Mouse (Mus musculus) c-Kit-positive CD71-positive TER-119-negative erythroid progenitor cells, embryonic 14.5 days (primary cell): Measurements from ENCODE around the gene Pla2g4d.

Experiments
- DNase-seq: peaks from one replicate; pipeline ENCODE4 v3.0.0-alpha.2; 2013; ENCODE audit warnings: low read depth

Gene Pla2g4d

GRCm38 (mm10) chr2:120288995-120289394 lies at the start of gene Pla2g4d:
Gene Pla2g4d (minus strand): TSS chr2:120289197.
- DNase-seq: no peak

DNA sequence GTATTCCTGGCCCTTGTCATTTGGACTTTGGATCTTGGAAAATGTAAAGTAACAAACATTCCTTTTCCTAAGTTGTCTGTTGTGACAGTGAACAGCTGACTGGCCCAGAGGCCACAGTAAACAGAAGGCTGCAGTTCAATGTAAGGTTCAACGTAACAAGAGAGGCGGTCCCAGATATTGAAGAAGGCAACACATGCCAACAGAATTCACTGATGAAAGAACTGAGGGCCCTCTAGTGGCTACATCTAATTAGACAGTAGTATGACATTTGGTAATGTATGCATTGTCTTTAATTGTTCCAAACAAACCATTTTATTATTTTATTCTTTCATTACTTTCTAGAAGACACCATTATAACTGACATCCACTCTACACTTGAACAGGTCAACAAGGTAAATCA lies 48.9 kb upstream of the Pla2g4d start:
- no peak for DNase-seq

- DNase-seq: no peak
Measured at GRCm38 (mm10) chr2:120331575-120331974, 42.6 kb upstream of the Pla2g4d start.

DNA sequence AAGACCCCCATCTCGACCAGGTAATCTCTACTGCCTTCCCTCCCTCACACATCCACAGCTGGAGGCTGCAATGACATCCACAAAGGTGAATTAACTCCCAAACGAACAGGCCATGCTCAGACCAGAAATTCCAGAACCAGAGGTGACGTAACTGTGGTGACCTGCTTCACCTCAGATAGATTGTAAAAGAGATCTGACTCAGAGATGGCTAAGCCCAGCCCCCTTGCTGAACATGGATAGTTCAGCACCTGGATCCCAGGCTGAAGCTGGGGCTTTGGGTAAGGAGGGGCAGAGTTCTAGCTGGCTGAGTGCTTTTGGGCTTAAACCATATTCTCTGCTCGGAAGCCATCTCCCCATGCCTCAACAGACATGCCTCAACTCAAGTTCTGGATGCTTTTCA lies 26.1 kb upstream of the Pla2g4d start:
- DNase-seq: no peak

DNA sequence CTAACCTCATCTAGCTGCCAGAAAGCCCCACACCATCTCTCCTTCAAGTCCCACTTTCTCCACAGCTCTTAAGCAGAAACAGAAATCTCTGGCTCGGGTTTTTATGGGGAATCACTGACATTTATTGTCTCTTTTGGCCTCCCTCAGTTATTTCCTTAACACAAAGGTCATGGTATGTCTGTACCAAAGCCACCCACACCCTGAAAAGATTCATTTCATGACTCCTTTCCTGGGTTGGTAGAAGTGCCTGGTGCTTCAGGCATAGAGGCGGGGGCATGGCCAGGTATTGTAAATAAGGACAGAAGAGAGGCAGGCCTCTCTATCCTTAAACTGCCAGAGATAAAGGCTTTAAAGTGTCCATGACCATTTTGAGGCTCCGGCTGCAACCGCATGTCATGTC lies 25.5 kb upstream of the Pla2g4d start:
- no peak for DNase-seq

DNA sequence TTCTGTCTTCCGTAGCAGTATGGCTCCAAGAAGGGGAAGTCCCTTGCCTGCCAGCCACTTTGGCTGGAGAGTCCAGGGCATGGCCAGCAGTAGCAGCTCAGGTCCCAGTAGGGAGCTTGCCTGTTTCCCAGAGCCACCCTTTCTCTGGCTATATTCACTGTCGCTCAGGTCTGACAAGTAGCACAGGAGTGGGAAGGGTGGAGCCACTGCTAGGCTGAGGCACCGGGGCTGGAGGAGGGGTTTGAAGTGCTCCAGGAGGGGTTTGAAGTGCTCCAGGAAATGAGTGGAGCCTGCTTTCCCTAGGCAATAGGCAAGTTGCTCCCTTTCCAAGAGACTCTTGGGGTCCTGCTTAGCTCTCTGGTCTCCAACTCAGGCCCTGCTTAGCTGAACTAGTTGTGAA lies 25.0 kb upstream of the Pla2g4d start, which contains the start of gene Pla2g4f:
Gene Pla2g4f (minus strand): TSS at position 190 of the 400 bp plus-strand sequence.
- DNase-seq: no peak

- no peak for DNase-seq
Measured at GRCm38 (mm10) chr2:120312276-120312825, 23.4 kb upstream of the Pla2g4d start.

- no peak for DNase-seq
Measured at GRCm38 (mm10) chr2:120304113-120304512, 15.1 kb upstream of the Pla2g4d start.

DNA sequence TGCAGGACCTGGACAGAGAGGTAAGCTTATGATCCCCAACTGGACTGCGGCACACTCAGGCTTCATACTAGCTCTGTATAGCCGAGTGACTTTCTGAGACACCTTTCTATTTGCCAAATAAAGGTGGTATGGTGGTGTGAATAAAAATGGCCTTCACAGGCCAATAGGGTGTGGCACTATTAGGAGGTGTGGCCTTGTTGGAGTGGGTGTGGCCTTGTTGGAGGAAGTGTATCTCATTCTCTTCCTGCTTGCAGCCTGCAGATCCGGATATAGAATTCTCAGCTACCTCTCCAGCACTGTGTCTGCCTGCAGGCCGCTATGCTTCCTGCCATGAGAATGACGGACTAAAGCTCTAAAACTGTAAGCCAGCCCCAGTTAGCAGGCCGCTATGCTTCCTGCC lies 12.1 kb upstream of the Pla2g4d start:
- no peak for DNase-seq

- DNase-seq: no peak
Measured at GRCm38 (mm10) chr2:120299866-120300265, 10.9 kb upstream of the Pla2g4d start.

DNA sequence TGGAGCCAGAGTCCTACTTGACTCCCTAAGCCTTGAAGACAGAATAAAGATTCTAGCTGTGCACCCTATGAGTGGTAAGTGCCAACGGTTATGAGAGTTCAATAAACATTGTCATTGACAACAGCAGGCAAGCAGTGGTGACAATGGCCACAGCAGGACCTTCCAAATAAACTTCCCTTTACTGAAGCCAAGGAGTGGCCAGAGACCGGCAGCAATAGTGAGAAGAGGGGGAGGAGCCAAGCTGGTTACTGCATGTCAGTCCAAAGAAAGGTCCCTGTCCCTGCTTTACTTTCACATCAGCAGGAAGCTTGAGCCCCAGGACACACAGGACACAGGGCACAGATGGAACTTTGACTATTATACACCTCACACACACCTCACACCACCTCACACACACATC lies 7.2 kb upstream of the Pla2g4d start:
- DNase-seq: no peak

- DNase-seq: no peak
Measured at GRCm38 (mm10) chr2:120291471-120292078, 2.6 kb upstream of the Pla2g4d start.

GRCm38 (mm10) chr2:120288401-120288800 lies 596 bp downstream of the Pla2g4d start:
- DNase-seq: no peak

- DNase-seq: no peak
Measured at GRCm38 (mm10) chr2:120285639-120286038, 3.4 kb downstream of the Pla2g4d start.

DNA sequence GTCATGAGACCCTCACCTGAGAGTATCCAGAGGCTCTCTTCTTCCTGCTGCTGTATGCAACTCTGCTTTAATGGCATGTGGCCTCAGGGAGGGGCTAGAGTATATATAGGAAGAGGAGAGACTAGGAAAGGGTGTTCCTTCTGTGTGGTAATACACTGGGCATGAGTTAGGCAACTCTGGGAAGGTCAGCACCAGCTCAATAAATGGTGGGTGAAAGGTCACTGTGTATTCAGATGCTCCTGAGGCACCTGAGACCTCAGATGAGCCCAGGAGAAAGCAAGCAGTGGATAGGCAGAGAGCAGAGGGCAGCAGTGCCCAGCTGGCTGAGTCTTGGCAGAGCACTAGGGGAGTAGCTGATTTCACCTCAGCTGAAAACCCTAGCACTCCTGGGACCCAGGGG lies 4.3 kb downstream of the Pla2g4d start:
- no peak for DNase-seq

DNA sequence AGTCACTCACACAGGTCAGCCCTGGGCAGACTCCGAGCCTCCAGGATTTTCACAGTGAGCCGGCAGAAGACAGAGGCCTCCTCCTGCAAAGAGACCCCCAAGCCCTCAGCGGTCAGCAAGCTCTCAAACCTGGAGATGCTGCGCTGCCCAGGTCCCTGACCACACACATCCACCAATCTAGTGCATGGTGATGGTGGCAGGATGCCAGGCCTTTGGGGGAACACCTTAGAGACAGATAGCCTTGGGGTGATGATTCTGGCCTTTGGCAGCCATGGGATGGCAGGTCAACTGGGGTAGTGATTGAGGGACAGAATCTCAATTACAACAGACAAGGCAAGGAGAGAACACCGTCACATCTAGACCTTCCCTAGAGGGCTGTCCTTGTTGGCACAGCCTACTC lies 4.9 kb downstream of the Pla2g4d start:
- DNase-seq: no peak

GRCm38 (mm10) chr2:120283550-120283949 lies 5.4 kb downstream of the Pla2g4d start:
- no peak for DNase-seq

DNA sequence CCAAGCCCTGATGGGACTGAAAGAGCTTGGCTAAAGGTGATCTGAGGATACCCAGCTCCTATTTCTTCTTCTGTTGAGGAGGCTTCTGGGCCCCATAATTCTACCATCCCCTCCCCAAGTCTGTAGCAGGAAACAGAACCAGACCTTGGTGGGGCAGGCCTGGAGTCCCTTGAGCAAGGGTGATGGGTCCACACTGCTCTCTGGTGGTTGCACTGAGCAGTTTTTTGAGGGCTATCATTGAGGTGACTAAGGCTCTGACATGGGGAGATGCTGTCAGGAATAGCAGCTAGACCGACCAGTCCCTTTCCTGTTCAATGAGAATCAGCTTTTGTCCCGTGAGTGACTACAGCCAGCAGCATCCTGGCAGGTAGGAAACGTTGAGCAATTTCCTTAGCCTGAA lies 7.8 kb downstream of the Pla2g4d start:
- no peak for DNase-seq

DNA sequence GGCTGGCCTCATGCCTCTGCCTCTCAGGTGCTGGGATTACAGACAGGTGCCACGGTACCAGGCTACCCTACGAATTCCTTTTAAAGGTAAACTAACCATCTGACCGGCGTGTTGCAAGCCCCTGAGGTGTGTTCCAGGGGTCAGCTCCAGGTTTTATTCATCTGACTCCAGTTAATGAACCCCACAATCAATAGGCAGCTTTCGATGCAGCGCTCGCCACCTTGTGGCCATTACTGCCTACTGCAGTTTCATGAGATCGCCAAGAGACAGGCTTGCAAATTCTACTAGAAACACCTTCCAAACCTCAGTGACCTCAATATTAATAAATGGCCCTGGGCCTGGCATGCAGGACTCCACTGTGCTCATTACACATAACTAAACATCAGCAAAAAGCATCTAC lies 9.0 kb downstream of the Pla2g4d start:
- DNase-seq: peak; percentile 44

DNA sequence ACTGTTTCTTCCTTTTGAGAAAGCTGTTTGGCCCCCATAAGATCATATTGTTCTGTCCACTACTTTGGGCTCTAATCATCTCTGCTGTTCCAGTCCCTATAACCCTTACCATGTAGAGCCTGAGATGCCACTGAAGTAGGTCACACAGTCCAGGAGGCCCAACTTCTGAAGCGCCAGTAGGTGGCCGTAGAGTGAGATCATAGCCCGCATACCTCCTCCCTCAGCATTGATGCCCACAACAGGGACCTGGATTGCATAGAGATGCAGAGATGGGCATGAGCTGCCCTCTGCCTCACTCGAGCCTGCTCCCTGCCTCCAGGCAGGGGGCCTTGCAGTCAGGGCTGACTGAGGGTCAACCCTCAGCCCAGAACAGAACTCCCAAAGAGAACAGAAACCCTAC lies 12.0 kb downstream of the Pla2g4d start:
- no peak for DNase-seq

GRCm38 (mm10) chr2:120268635-120269034 lies 20.4 kb downstream of the Pla2g4d start:
- DNase-seq: no peak

DNA sequence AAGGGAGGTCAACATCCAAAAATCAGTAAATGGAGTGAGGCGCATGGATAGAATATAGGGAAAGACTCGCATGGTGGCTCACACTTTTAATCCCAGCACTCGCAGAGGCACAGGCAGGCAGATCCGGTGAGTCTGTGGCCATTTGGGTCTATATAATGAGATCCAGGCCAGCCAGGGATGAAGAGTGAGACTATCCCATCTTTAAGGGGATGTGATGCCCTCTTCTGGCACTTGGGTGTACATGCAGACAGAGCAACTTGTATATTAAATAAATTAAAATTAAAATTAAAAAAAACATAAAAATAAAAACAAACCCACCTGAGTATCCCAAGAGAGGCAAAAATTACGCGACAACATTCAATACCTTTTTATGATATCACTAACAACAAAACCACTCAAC lies 23.5 kb downstream of the Pla2g4d start:
- DNase-seq: no peak

DNA sequence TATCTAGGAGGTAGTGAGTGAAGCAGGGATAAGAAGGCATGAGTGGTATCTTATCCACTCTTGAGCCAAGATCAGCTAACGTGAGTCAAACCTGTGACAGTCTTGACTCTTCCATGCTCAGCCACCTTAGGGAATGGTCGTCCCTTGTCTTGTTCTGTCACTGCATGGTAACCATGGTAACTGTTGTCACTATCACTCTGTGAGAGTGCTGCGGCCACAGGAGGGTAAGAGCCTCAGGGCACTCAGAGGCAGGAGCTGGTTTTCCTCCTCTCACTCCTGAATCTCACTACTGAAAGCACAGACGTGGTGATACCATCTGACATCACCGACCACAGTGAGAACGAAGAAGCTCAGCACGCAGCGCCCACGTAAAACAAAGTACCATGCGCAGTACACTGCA lies 24.1 kb downstream of the Pla2g4d start:
- DNase-seq: no peak

DNA sequence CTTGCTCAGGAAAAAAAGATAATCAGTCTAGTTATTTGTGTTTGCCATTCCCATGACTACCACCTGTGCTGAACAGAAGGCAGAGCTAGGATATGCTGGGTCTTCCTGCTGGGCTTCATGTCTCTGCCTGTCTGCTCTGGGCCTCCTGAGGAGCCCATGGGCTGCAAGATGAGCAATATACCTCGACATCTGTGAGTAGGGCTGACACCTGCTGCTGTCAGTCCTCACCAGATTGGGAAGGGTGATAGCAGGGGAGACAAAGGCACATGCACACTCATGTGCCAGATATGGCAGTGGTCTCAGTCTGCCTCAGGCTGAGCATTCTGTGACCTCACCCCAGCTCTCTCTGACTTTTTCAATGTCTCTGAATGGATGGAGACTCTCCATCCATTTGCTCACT lies 26.1 kb downstream of the Pla2g4d start:
- no peak for DNase-seq
